Mouse (Mus musculus) bone marrow macrophage, adult 2 months (primary cell): ENCODE data around the gene Txndc9.

Experiments used
- CTCF ChIP-seq: IDR thresholded peaks from 2 replicates; pipeline ENCODE4 v1.5.1; 2012; ENCODE audit warnings: low read depth, mild to moderate bottlenecking, low read length, moderate library complexity
- POLR2A ChIP-seq: IDR thresholded peaks from 2 replicates; pipeline ENCODE4 v1.6.1; 2012; ENCODE audit warnings: mild to moderate bottlenecking, low read depth, low read length, borderline replicate concordance

DNA sequence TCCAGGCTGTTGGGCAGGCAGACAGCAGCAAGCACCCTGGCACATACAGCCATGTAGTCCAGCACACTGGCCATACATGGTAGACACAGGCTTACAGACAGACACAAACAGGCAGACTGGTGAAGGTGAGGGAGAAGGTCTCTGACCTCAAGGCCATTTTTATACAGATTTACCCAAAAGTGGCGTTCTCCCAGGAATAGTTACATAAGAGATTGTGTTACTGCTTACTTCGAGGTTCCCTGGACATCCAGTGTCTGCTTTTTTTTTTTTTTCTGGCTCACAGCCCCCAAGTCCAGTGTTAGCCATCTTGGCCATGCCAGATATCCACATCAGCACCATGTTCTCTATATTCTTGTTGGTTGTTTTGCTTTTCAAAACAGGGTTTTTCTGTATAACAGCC lies 39.2 kb downstream of the Txndc9 start:
- no peak for TF ChIP-seq CTCF
- no peak for TF ChIP-seq POLR2A
